Mouse (Mus musculus): Measurements from ENCODE around the gene Amigo2. TPM values are rescaled to one million over a fixed set of nuclear protein-coding genes. Genes with fewer than 3 reads are reported as not detected.

Gene Amigo2
- total and polyA plus RNA-seq, 3 experiments: 6.4 to 23.0 (median 19.1) TPM

DNA sequence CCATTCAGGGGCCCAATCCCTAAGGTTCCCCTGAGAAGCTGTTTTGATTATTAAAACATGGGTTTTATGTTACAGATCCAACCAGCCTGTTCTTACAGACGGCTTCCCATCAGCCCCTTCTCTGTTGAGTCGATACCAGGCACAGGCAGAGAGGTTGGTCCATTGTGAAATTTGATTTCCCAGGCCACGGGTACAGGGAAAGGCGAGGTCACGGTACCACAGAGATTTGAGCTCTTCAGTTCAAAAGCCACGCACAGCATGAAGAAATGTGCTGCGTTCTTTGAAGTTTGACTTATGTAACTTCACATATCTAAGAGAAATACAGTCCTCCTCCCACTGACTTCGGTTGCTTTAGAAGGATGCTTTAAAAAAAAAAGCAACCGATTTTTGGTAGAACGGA lies 39.6 kb upstream of the Amigo2 start:
- dilution Hi-C loops (cut with MboI; ENCODE audit: extremely low pct_ligation_motif_present, extremely low pct_unique_long_range_greater_than_20kb, low sequenced_read_pairs) (no loop called here), in situ Hi-C loops (cut with MboI; ENCODE audit: low pct_ligation_motif_present, low pct_unique_long_range_greater_than_20kb, low sequenced_read_pairs) (no loop called here)
- Histone ChIP-seq H3K36me3 (replicated peaks in 1 of 2; ENCODE audit: control insufficient read depth in 1 of 2, insufficient read depth in 1 of 2, low read length in 1 of 2) (peaks cover 3 to 12% of the 10 kb centered on the region in 2 experiments), H3K4me2 (ENCODE audit: insufficient read depth, low read depth, poor library complexity, severe bottlenecking) (no peak overlapping the region), H3K9ac (ENCODE audit: insufficient read depth, low read depth) (no peak overlapping the region), H3K4me1 (ENCODE audit: control insufficient read depth in 1 of 2, insufficient read depth in 2 of 2) (peaks cover 0 to 25% of the 10 kb centered on the region in 2 experiments; a peak in 2 of 4 replicates), H3K4me3 (replicated peaks in 1 of 3; ENCODE audit: low read depth in 2 of 3, low read length in 2 of 3, poor library complexity in 1 of 3) (no peak overlapping the region), H3K79me2 (replicated peaks; ENCODE audit: control insufficient read depth, extremely low read depth, insufficient read depth, poor library complexity, severe bottlenecking) (no peaks in the 10 kb centered on the region), H3K27ac (ENCODE audit: insufficient read depth, low read depth) (no peak overlapping the region), H3K9me3 (replicated peaks; ENCODE audit: low read length) (no peaks in the 10 kb centered on the region), H3K27me3 (replicated peaks) (no peaks in the 10 kb centered on the region)
- TF ChIP-seq NELFE (IDR thresholded peaks at IDR 0.05; ENCODE audit: low read depth, low read length) (no peak), CHD2 (IDR thresholded peaks at IDR 0.05; ENCODE audit: low read length) (no peak), HCFC1 (IDR thresholded peaks at IDR 0.05; ENCODE audit: low read depth, low read length) (no peak), ZC3H11A (IDR thresholded peaks at IDR 0.05; ENCODE audit: low read depth, low read length) (no peak), NRF1 (IDR thresholded peaks at IDR 0.05; ENCODE audit: low read depth, low read length) (no peak), ZNF384 (IDR thresholded peaks at IDR 0.05; ENCODE audit: low read depth, low read length) (no peak), EP300 (IDR thresholded peaks at IDR 0.05; ENCODE audit: low read length) (no peak), CTCF (conservative IDR thresholded peaks at IDR 0.05 in 1 of 2, IDR thresholded peaks at IDR 0.05 in 1 of 2; ENCODE audit: low read depth in 2 of 2, low read length in 2 of 2) (no peak), MXI1 (IDR thresholded peaks at IDR 0.05; ENCODE audit: low read depth, low read length) (no peak)
- no peak for DNase-seq (ENCODE audit: extremely low read depth)

DNA sequence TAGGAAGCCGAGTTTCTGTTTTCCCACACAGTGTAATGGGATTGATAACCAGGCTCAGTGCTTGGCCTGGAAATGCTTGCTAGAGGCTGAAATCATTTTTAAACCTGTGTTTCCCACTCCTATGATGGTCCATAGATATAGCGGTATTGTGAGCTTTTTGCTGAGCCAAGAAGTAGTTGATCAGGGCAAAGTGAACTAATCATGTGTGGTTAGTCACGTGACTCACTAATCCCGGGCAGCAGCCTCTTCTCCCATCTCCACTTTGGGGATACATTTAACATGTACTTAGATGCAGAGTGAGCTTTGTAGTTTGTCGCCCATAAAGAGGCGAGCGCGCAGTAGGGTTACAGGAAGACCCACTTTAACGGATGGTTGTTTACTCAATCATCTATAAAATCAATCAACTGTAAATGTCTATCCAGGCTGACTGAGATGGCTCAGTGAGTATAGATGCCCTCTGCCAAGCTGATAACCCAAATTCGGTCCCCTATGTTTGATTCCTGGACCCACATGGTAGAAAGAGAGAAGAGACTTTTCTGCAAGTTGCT lies 38.7 kb upstream of the Amigo2 start:
- Histone ChIP-seq H3K9me3 (replicated peaks; ENCODE audit: low read length) (no peaks in the 10 kb centered on the region), H3K36me3 (replicated peaks in 1 of 2; ENCODE audit: control insufficient read depth in 1 of 2, insufficient read depth in 1 of 2, low read length in 1 of 2) (peaks cover 4 to 9% of the 10 kb centered on the region in 2 experiments), H3K9ac (ENCODE audit: insufficient read depth, low read depth) (no peak overlapping the region), H3K4me3 (replicated peaks in 1 of 3; ENCODE audit: low read depth in 2 of 3, low read length in 2 of 3, poor library complexity in 1 of 3) (no peak overlapping the region), H3K27ac (ENCODE audit: insufficient read depth, low read depth) (no peak overlapping the region), H3K79me2 (replicated peaks; ENCODE audit: control insufficient read depth, extremely low read depth, insufficient read depth, poor library complexity, severe bottlenecking) (no peaks in the 10 kb centered on the region), H3K4me2 (ENCODE audit: insufficient read depth, low read depth, poor library complexity, severe bottlenecking) (no peak overlapping the region), H3K27me3 (replicated peaks) (no peaks in the 10 kb centered on the region), H3K4me1 (ENCODE audit: control insufficient read depth in 1 of 2, insufficient read depth in 2 of 2) (peaks cover 0 to 20% of the 10 kb centered on the region in 2 experiments; a peak in 2 of 4 replicates)
- dilution Hi-C loops (cut with MboI; ENCODE audit: extremely low pct_ligation_motif_present, extremely low pct_unique_long_range_greater_than_20kb, low sequenced_read_pairs): no loop called here
- in situ Hi-C loops (cut with MboI; ENCODE audit: low pct_ligation_motif_present, low pct_unique_long_range_greater_than_20kb, low sequenced_read_pairs): no loop called here
- DNase-seq (ENCODE audit: extremely low read depth): no peak
- TF ChIP-seq ZKSCAN1 (IDR thresholded peaks at IDR 0.05; ENCODE audit: borderline replicate concordance, low read depth, low read length) (peak; percentile 58; the same call in 1 of the 2 replicates), MAFK (IDR thresholded peaks at IDR 0.05; ENCODE audit: insufficient replicate concordance, low read length) (no peak), IRF4 (IDR thresholded peaks at IDR 0.05; ENCODE audit: low read depth, low read length) (no peak)

DNA sequence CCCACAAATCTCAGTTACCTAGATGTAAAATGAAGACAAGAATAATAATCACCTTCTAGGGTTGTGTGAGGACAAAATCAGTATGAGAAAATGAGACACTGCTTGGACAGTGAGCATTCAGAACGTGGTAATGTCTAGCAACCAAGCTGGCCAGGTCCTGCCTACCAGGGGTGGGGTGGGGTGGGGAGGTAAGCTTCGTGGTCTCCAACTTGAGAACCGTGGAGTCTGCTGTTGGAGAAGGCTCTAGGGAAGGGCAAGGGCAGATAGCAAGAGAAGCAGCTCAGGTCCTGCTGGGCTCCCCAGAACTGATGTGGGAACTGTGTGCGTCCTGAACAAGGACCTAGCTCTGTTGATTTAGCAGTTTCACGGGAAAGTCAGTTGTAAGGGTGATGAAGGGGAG lies 37.1 kb upstream of the Amigo2 start:
- dilution Hi-C loops (cut with MboI; ENCODE audit: extremely low pct_ligation_motif_present, extremely low pct_unique_long_range_greater_than_20kb, low sequenced_read_pairs): no loop called here
- in situ Hi-C loops (cut with MboI; ENCODE audit: low pct_ligation_motif_present, low pct_unique_long_range_greater_than_20kb, low sequenced_read_pairs): no loop called here

More for the DNA sequence above, 37.1 kb upstream of the Amigo2 start:
- H3K27ac ChIP-seq (ENCODE audit: insufficient read depth, low read depth): no peak overlapping the region
- H3K4me3 ChIP-seq (replicated peaks in 1 of 3; ENCODE audit: low read depth in 2 of 3, low read length in 2 of 3, poor library complexity in 1 of 3): no peak overlapping the region
- H3K9me3 ChIP-seq (replicated peaks; ENCODE audit: low read length): no peaks in the 10 kb centered on the region
- no peak for DNase-seq (ENCODE audit: extremely low read depth)
- H3K4me1 ChIP-seq (ENCODE audit: control insufficient read depth in 1 of 2, insufficient read depth in 2 of 2): peaks cover 0 to 30% of the 10 kb centered on the region in 2 experiments; a peak in 2 of 4 replicates
- no peaks in the 10 kb centered on the region for H3K79me2 ChIP-seq (replicated peaks; ENCODE audit: control insufficient read depth, extremely low read depth, insufficient read depth, poor library complexity, severe bottlenecking)
- no peak overlapping the region for H3K4me2 ChIP-seq (ENCODE audit: insufficient read depth, low read depth, poor library complexity, severe bottlenecking)
- H3K36me3 ChIP-seq (replicated peaks in 1 of 2; ENCODE audit: control insufficient read depth in 1 of 2, insufficient read depth in 1 of 2, low read length in 1 of 2): peaks cover 4 to 14% of the 10 kb centered on the region in 2 experiments
- TF ChIP-seq ZKSCAN1 (IDR thresholded peaks at IDR 0.05; ENCODE audit: borderline replicate concordance, low read depth, low read length): no peak
- H3K9ac ChIP-seq (ENCODE audit: insufficient read depth, low read depth): no peak overlapping the region
- H3K27me3 ChIP-seq (replicated peaks): no peaks in the 10 kb centered on the region
